Mouse (Mus musculus) G1E (cell line): ENCODE measurements around the gene Npr1.

Source experiments
- CTCF ChIP-seq: IDR thresholded peaks from 2 replicates; pipeline ENCODE4 v1.5.1; 2012; ENCODE audit warnings: low read depth, low read length, inconsistent platforms, mixed read lengths
- TAL1 ChIP-seq: conservative IDR thresholded peaks from 2 replicates; pipeline ENCODE4 v1.6.1; 2012; ENCODE audit warnings: low read depth, low read length, inconsistent platforms, mixed read lengths

DNA sequence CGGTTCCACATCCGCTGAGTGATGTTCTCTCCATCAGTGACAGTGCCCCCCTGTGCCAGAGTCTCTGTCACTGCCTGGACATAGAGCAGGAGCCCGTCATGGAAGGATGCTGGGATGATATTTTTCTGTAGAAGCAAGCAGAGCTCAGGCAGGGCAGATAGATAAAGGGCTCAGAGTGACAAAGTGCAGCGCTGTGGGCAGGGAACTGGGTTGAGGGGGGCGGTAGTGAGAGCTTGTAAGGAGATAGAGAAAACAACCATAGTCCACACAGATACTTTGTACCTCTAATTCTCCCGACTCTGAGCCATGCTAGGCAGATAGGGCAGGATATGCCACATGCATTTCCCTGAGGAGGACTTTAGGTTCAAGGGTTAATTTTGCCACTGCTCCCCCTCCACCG is 3.1 kb downstream of the Npr1 start:
- no peak for TF ChIP-seq TAL1
- no peak for TF ChIP-seq CTCF
